Mouse (Mus musculus): ENCODE measurements at regions not wholly inside any gene's neighbourhood (a gene's known extent, or its start where the extent isn't known, plus 50 kb on each side); places are given as distances from the start of the nearest gene placed in this dataset.

- H3K9ac ChIP-seq, result no peak overlapping the region
- H3K9me3 ChIP-seq (ENCODE audit: low read depth, low read length), result no peaks in the 10 kb centered on the region
- WGBS, result 61% methylated on average over 2 of the region's 2 CpGs
- no peaks in the 10 kb centered on the region for H3K36me3 ChIP-seq (ENCODE audit: insufficient read depth)
- H3K27ac ChIP-seq (ENCODE audit: low read depth), result no peak overlapping the region
- ATAC-seq (ENCODE audit: insufficient read depth), result no peak
- H3K4me1 ChIP-seq (ENCODE audit: insufficient read depth), result no peaks in the 10 kb centered on the region
- H3K4me3 ChIP-seq (ENCODE audit: low read depth, low read length), result no peak overlapping the region
- no peaks in the 10 kb centered on the region for H3K27me3 ChIP-seq (ENCODE audit: insufficient read depth, low read length)
- H3K4me2 ChIP-seq, result no peak overlapping the region
- no peak for DNase-seq
- no peak for TF ChIP-seq CTCF (IDR thresholded peaks at IDR 0.05; ENCODE audit: low read depth)
These were observed 59.0 kb upstream of the Rora start for GRCm38 (mm10) chr9:68594586-68594985.

Data from lung, embryonic 14.5 days (tissue).